Mouse (Mus musculus): ENCODE measurements at regions not wholly inside any gene's neighbourhood (a gene's known extent, or its start where the extent isn't known, plus 50 kb on each side); places are given as distances from the start of the nearest gene placed in this dataset.

DNA sequence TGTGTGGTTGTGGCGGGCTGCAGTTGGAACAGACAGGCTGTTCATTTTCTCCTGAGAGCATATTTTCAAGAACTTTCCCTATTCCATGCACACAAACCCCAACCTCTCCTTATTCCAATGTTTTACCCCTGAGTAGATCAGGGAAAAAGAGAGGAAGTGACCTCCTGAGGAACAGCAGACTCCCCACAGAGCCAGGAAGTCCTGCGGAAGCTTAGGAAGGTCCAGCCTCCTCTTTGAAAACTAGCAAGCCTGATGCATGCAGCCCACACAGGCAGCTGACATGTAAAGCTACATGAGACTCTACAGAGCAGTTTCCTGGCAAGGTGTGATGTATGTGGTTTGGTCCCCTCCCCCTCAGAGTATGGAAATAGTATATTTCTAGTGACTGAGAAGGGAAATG, 160.9 kb upstream of the Col8a1 start:
- H3K27ac ChIP-seq (replicated peaks; ENCODE audit: low read depth, low read length) = no peak overlapping the region
- DNase-seq (ENCODE audit: low spot score) = no peak
- no peak overlapping the region for H3K9ac ChIP-seq (ENCODE audit: low read depth, low read length, severe bottlenecking)
- no peaks in the 10 kb centered on the region for H3K9me3 ChIP-seq (ENCODE audit: control insufficient read depth, low read length)
- H3K27me3 ChIP-seq (ENCODE audit: control insufficient read depth, insufficient read depth, low read length) = no peaks in the 10 kb centered on the region
- H3K36me3 ChIP-seq (ENCODE audit: control insufficient read depth, insufficient read depth, low read length) = no peaks in the 10 kb centered on the region
- TF ChIP-seq POLR2A (IDR thresholded peaks at IDR 0.05; ENCODE audit: borderline replicate concordance, extremely low read depth, insufficient read depth, insufficient read length) = no peak
- H3K4me1 ChIP-seq (ENCODE audit: control insufficient read depth, insufficient read depth, low read length) = no peaks in the 10 kb centered on the region
- 59% methylated on average over 2 of the region's 2 CpGs for WGBS
- ATAC-seq (ENCODE audit: low FRiP score, low read depth) = no peak
- H3K4me2 ChIP-seq (replicated peaks; ENCODE audit: low read depth, low read length, severe bottlenecking) = no peak overlapping the region
- no peak overlapping the region for H3K4me3 ChIP-seq (replicated peaks; ENCODE audit: low read length)

DNA sequence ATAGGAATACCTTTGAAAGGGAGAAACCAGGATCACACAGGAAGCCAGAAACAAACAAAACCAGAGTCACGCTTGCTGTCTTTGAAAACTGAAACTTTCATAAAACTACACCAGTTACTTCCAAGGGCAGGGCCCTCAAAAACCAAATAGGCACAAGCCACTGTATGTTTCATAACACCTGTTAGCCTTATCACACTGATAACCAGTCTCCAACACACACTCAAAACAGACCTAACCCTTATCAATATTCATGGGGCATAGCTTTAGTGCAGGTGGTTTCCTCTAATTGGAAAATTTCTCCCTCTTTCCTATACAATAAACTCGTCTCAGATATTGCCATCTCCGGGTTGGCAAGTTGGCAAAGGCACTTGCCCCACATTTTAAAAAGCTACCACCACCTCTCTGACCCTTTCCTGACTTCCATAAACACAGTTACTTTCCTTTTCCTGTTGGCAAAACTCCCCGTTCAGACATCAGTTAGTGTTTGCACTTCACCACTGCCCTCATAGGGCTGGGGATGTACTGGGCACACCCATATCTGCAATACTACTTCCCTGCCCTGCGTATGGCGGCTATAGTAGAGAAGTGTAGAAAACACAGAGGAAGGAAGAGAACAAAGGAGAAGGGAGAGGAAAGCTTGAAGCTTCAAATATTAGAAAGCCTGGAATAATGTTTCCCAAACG, 169.1 kb upstream of the Col8a1 start:
- ATAC-seq (ENCODE audit: low FRiP score, low read depth) (no peak), DNase-seq (ENCODE audit: low spot score) (no peak)
- H3K27ac ChIP-seq (replicated peaks; ENCODE audit: low read depth, low read length) = no peak overlapping the region
- no peak for TF ChIP-seq POLR2A (IDR thresholded peaks at IDR 0.05; ENCODE audit: borderline replicate concordance, extremely low read depth, insufficient read depth, insufficient read length)
- 62% methylated on average over 7 of the region's 7 CpGs for WGBS
- H3K9me3 ChIP-seq (ENCODE audit: control insufficient read depth, low read length) = no peaks in the 10 kb centered on the region
- H3K4me1 ChIP-seq (ENCODE audit: control insufficient read depth, insufficient read depth, low read length) = no peaks in the 10 kb centered on the region
- no peaks in the 10 kb centered on the region for H3K36me3 ChIP-seq (ENCODE audit: control insufficient read depth, insufficient read depth, low read length)
- no peak overlapping the region for H3K9ac ChIP-seq (ENCODE audit: low read depth, low read length, severe bottlenecking)
- H3K4me2 ChIP-seq (replicated peaks; ENCODE audit: low read depth, low read length, severe bottlenecking) = no peak overlapping the region
- no peak overlapping the region for H3K4me3 ChIP-seq (replicated peaks; ENCODE audit: low read length)
- H3K27me3 ChIP-seq (ENCODE audit: control insufficient read depth, insufficient read depth, low read length) = no peaks in the 10 kb centered on the region

DNA sequence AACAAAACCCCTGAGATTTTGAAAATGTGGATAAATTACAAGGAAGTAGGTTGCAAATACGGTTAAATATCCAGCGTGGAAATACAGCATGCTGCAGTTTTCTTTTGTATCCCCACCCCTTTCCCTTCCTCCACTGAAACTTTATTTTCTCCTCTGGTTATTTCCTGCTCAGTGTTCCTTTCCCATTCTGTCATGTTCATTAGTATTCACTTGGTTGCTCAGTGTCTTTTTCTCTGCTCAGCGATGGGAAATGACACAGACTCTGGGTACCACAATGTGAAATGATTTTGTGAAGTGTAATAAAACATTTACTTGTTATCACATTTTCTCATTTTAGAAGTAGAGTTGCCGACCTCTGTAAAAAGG, 169.6 kb upstream of the Col8a1 start:
- ATAC-seq (ENCODE audit: low FRiP score, low read depth) = no peak
- DNase-seq (ENCODE audit: low spot score) = no peak

DNA sequence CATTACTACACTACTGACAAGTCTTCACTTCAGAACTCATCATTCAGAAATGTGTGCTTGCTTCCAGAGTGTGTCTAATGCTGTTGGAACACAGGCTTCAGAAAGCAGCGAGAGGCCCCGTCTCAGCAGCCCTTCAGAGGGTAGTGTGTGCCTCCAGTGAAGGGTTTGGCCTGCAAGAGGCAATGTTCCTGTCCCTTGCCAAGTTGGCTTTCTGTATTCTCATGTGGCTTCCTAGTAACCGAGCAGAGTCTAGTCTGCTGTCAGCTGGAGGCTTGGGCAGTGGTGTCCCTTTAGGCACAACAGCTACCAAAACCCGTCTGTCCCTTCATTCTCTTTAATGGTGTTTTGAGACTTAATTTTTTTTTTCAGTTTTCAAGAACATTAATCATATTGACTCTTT, 173.3 kb upstream of the Col8a1 start:
- no peak for DNase-seq (ENCODE audit: low spot score)
- no peaks in the 10 kb centered on the region for H3K27me3 ChIP-seq (ENCODE audit: control insufficient read depth, insufficient read depth, low read length)
- H3K9ac ChIP-seq (ENCODE audit: low read depth, low read length, severe bottlenecking) = no peak overlapping the region
- WGBS = 71% methylated on average over 4 of the region's 4 CpGs
- H3K4me1 ChIP-seq (ENCODE audit: control insufficient read depth, insufficient read depth, low read length) = no peaks in the 10 kb centered on the region
- H3K36me3 ChIP-seq (ENCODE audit: control insufficient read depth, insufficient read depth, low read length) = no peaks in the 10 kb centered on the region
- no peak for ATAC-seq (ENCODE audit: low FRiP score, low read depth)
- no peak overlapping the region for H3K4me3 ChIP-seq (replicated peaks; ENCODE audit: low read length)
- no peak for TF ChIP-seq POLR2A (IDR thresholded peaks at IDR 0.05; ENCODE audit: borderline replicate concordance, extremely low read depth, insufficient read depth, insufficient read length)
- no peaks in the 10 kb centered on the region for H3K9me3 ChIP-seq (ENCODE audit: control insufficient read depth, low read length)
- no peak overlapping the region for H3K4me2 ChIP-seq (replicated peaks; ENCODE audit: low read depth, low read length, severe bottlenecking)
- no peak overlapping the region for H3K27ac ChIP-seq (replicated peaks; ENCODE audit: low read depth, low read length)

More for the DNA sequence above, 169.6 kb upstream of the Col8a1 start:
- no peak for TF ChIP-seq POLR2A (IDR thresholded peaks at IDR 0.05; ENCODE audit: borderline replicate concordance, extremely low read depth, insufficient read depth, insufficient read length)
- Histone ChIP-seq H3K27ac (replicated peaks; ENCODE audit: low read depth, low read length) (no peak overlapping the region), H3K27me3 (ENCODE audit: control insufficient read depth, insufficient read depth, low read length) (no peaks in the 10 kb centered on the region), H3K4me2 (replicated peaks; ENCODE audit: low read depth, low read length, severe bottlenecking) (no peak overlapping the region), H3K36me3 (ENCODE audit: control insufficient read depth, insufficient read depth, low read length) (no peaks in the 10 kb centered on the region), H3K4me1 (ENCODE audit: control insufficient read depth, insufficient read depth, low read length) (no peaks in the 10 kb centered on the region), H3K9me3 (ENCODE audit: control insufficient read depth, low read length) (no peaks in the 10 kb centered on the region), H3K4me3 (replicated peaks; ENCODE audit: low read length) (no peak overlapping the region), H3K9ac (ENCODE audit: low read depth, low read length, severe bottlenecking) (no peak overlapping the region)
- 79% methylated on average over 4 of the region's 4 CpGs for WGBS

DNA sequence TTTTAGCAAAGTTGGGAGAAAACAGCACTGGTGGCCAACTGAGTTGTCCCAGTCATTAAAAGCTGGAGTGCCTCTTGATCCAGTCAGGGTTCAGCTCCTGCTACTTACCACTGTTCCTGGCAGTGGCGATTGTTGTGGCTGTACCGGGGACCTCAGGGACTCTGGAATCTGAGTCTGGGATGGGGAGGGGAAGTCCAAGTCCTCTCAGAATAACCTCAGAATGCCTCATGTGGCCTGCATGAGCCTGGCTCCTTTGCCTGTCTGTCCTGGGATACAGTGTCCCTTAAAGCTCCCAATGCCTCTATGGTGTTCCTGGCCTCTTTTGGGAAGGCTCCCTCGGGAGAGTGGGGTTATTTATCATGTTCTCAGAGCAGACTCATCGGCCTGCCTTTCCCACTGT, 173.8 kb upstream of the Col8a1 start:
- H3K36me3 ChIP-seq (ENCODE audit: control insufficient read depth, insufficient read depth, low read length) = no peaks in the 10 kb centered on the region
- no peaks in the 10 kb centered on the region for H3K4me1 ChIP-seq (ENCODE audit: control insufficient read depth, insufficient read depth, low read length)
- H3K9me3 ChIP-seq (ENCODE audit: control insufficient read depth, low read length) = no peaks in the 10 kb centered on the region
- 57% methylated on average over 4 of the region's 4 CpGs for WGBS
- TF ChIP-seq POLR2A (IDR thresholded peaks at IDR 0.05; ENCODE audit: borderline replicate concordance, extremely low read depth, insufficient read depth, insufficient read length) = no peak
- no peak overlapping the region for H3K4me3 ChIP-seq (replicated peaks; ENCODE audit: low read length)
- DNase-seq (ENCODE audit: low spot score) = no peak
- H3K4me2 ChIP-seq (replicated peaks; ENCODE audit: low read depth, low read length, severe bottlenecking) = no peak overlapping the region
- H3K27ac ChIP-seq (replicated peaks; ENCODE audit: low read depth, low read length) = no peak overlapping the region
- ATAC-seq (ENCODE audit: low FRiP score, low read depth) = no peak
- H3K27me3 ChIP-seq (ENCODE audit: control insufficient read depth, insufficient read depth, low read length) = no peaks in the 10 kb centered on the region
- H3K9ac ChIP-seq (ENCODE audit: low read depth, low read length, severe bottlenecking) = no peak overlapping the region

Data from limb, embryonic 14.5 days (tissue).